Mouse (Mus musculus): ENCODE data around the gene Wdr13.

- TF ChIP-seq POLR2A (IDR thresholded peaks at IDR 0.05; ENCODE audit: borderline replicate concordance, control insufficient read depth, low read depth, low read length) (0 out of 2 replicates have a peak, but pooled peaks have one; percentile 46), CTCF (IDR thresholded peaks at IDR 0.05; ENCODE audit: control insufficient read depth, insufficient read depth, low read length) (no peak)
Measured at GRCm38 (mm10) chrX:8096787-8097242, 35.9 kb downstream of the Wdr13 start.

Measured in bone marrow, adult 2 months (tissue).